Mouse (Mus musculus): Measurements from ENCODE around the gene Zfp865. TPM values are rescaled to one million over a fixed set of nuclear protein-coding genes. Genes with fewer than 3 reads are reported as not detected.
A peak's percentile ranks its signal among the peaks of the same experiment; 100 is the strongest.

The Zfp865 gene
- polyA plus RNA-seq, 1 experiment from 2014 or later, result 4.4 TPM

DNA sequence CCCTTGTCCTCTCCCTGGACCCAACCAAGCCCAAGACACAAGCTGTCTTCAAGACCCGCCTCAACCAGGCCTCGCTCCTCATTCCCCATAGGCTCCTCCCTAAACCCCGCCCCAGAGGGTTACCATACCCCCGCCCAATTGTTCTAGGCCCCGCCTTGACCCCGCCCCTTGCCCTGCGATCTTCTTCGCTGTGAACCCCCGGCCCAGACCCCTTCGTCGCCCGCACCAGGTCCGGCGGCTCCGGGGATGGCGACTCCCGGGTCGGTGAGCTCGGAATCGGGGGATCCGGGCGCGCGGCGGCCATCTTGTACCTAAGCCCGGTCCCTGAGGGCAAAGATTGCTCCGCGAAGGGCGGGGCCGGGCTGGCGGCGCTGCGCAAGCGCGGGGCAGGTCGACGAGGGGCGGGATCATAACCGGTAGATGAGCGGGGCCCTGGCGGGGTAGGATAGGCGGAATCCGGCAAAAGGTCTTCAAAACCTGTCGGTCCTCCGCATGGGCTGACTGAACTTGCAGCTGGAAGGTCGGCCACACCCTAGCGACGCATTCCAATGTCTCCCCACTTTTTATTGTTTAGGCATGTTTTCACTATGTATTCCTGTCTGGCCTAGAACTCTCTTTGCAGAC lies 18.0 kb downstream of the Zfp865 start, which contains the start of gene Zfp784:
Gene Zfp784 (minus strand): TSS at position 338 of the 624 bp plus-strand sequence.
- WGBS, result under 1% methylated on average over 48 of the region's 48 CpGs
- no peaks in the 10 kb centered on the region for H3K27me3 ChIP-seq (ENCODE audit: control insufficient read depth, insufficient read depth, low read length)
- H3K27ac ChIP-seq (replicated peaks in 1 of 2; ENCODE audit: control insufficient read depth in 1 of 2, insufficient read depth in 1 of 2, low read depth in 2 of 2, low read length in 2 of 2), result peak within 1 kb of the TSS; percentile 86 to 94
- H3K4me1 ChIP-seq (ENCODE audit: control insufficient read depth in 2 of 2, insufficient read depth in 2 of 2, low read length in 2 of 2), result peaks cover 2 to 11% of the 10 kb centered on the region in 2 experiments; a peak in 3 of 4 replicates
- peak within 1 kb of the TSS; percentile 66 to 75 for H3K4me3 ChIP-seq (ENCODE audit: control insufficient read depth in 1 of 2, insufficient read depth in 1 of 2, low read depth in 1 of 2, low read length in 2 of 2)
- peak within 1 kb of the TSS; percentile 65 for H3K4me2 ChIP-seq (ENCODE audit: low read length)
- peak within 1 kb of the TSS; percentile 76 for H3K9ac ChIP-seq (ENCODE audit: low read length)
- H3K9me3 ChIP-seq (ENCODE audit: control insufficient read depth, low read length), result no peaks in the 10 kb centered on the region
- ATAC-seq (ENCODE audit: insufficient number of reproducible peaks, insufficient read depth, low FRiP score, low read depth), result peak; percentile 92
- peaks cover 34% of the 10 kb centered on the region for H3K36me3 ChIP-seq (ENCODE audit: control insufficient read depth, insufficient read depth, low read length)

DNA sequence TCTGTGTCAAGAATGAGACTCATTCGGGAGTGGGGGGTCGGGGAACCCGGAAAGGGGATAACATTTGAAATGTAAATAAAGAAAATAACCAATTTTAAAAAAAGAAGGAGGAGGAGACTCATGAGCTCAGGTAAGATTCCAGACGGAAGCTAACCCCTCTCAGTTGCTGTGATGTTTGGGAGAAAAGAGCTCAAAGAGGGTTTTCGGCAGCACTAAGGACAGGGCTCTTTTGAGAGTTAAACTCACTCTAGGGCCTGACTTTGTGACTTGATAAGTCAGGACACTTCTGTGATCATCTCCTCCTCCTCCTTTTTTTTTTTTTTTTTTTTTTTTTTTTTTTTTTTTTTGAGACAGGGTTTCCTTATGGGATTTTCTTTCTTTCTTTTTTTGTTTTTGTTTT lies 18.8 kb downstream of the Zfp865 start:
- Histone ChIP-seq H3K9me3 (ENCODE audit: control insufficient read depth, low read length) (no peaks in the 10 kb centered on the region), H3K4me1 (ENCODE audit: control insufficient read depth in 2 of 2, insufficient read depth in 2 of 2, low read length in 2 of 2) (peaks cover 2 to 11% of the 10 kb centered on the region in 2 experiments; a peak in 3 of 4 replicates), H3K27ac (replicated peaks in 1 of 2; ENCODE audit: control insufficient read depth in 1 of 2, insufficient read depth in 1 of 2, low read depth in 2 of 2, low read length in 2 of 2) (peak overlapping the region in 1 of 2 experiments; percentile 94; a peak in 1 of 4 replicates), H3K4me2 (ENCODE audit: low read length) (peak overlapping the region; percentile 65), H3K27me3 (ENCODE audit: control insufficient read depth, insufficient read depth, low read length) (no peaks in the 10 kb centered on the region), H3K4me3 (ENCODE audit: control insufficient read depth in 1 of 2, insufficient read depth in 1 of 2, low read depth in 1 of 2, low read length in 2 of 2) (peak overlapping the region; percentile 66 to 75; a peak in 3 of 4 replicates), H3K36me3 (ENCODE audit: control insufficient read depth, insufficient read depth, low read length) (peaks cover 27% of the 10 kb centered on the region), H3K9ac (ENCODE audit: low read length) (peak overlapping the region; percentile 76)
- no peak for ATAC-seq (ENCODE audit: insufficient number of reproducible peaks, insufficient read depth, low FRiP score, low read depth)
- WGBS, result 30% methylated on average over 5 of the region's 5 CpGs

DNA sequence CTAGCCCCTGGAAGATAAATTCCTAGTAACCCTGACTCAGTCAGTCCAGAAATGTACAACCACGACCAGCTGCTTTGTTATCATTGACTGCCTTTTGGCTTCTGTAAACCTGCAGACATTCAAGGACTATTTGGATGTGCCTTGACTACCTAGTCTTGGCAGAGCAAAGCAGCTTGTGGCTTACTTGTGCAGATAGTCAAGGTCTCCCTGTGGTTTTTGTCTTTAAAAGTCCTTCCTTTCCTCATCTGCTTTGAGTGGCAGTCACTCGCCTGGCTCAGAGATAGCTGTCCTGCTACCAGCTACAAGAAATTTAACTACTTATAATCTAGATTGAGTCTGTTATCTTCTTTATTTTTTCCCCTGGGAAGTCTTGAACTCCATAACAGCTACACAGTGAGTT lies 24.8 kb downstream of the Zfp865 start:
- Histone ChIP-seq H3K27ac (replicated peaks in 1 of 2; ENCODE audit: control insufficient read depth in 1 of 2, insufficient read depth in 1 of 2, low read depth in 2 of 2, low read length in 2 of 2) (no peak overlapping the region), H3K4me1 (ENCODE audit: control insufficient read depth in 2 of 2, insufficient read depth in 2 of 2, low read length in 2 of 2) (no peaks in the 10 kb centered on the region), H3K9me3 (ENCODE audit: control insufficient read depth, low read length) (no peaks in the 10 kb centered on the region), H3K9ac (ENCODE audit: low read length) (no peak overlapping the region), H3K4me2 (ENCODE audit: low read length) (no peak overlapping the region), H3K27me3 (ENCODE audit: control insufficient read depth, insufficient read depth, low read length) (no peaks in the 10 kb centered on the region), H3K36me3 (ENCODE audit: control insufficient read depth, insufficient read depth, low read length) (peaks cover 4% of the 10 kb centered on the region; the same call in 1 of the 2 replicates), H3K4me3 (ENCODE audit: control insufficient read depth in 1 of 2, insufficient read depth in 1 of 2, low read depth in 1 of 2, low read length in 2 of 2) (no peak overlapping the region)
- ATAC-seq (ENCODE audit: insufficient number of reproducible peaks, insufficient read depth, low FRiP score, low read depth), result no peak
- 51% methylated on average over 2 of the region's 2 CpGs for WGBS

DNA sequence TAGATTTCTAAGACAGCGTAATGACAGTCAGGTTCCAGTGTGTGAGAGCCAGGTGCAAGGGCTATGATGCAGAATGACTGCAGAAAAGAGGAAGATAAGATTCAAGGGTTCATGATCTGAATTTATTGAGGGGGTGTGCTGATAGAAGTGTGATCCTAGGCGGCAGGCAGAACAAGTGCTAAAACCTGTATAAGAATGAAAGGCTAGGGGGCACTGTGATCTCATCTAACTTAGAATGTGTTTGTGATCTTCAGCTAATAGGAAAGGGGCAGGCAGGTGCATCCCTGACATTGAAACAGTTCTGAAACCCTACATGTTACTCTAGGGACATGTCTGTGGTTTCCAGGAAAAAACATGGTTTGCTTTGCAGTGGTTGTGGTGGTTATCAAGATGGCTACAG lies 25.9 kb downstream of the Zfp865 start:
- H3K9ac ChIP-seq (ENCODE audit: low read length), result no peak overlapping the region
- no peak overlapping the region for H3K4me3 ChIP-seq (ENCODE audit: control insufficient read depth in 1 of 2, insufficient read depth in 1 of 2, low read depth in 1 of 2, low read length in 2 of 2)
- no peak overlapping the region for H3K27ac ChIP-seq (replicated peaks in 1 of 2; ENCODE audit: control insufficient read depth in 1 of 2, insufficient read depth in 1 of 2, low read depth in 2 of 2, low read length in 2 of 2)
- peaks cover 4% of the 10 kb centered on the region; the same call in 1 of the 2 replicates for H3K36me3 ChIP-seq (ENCODE audit: control insufficient read depth, insufficient read depth, low read length)
- no peak for ATAC-seq (ENCODE audit: insufficient number of reproducible peaks, insufficient read depth, low FRiP score, low read depth)
- H3K4me1 ChIP-seq (ENCODE audit: control insufficient read depth in 2 of 2, insufficient read depth in 2 of 2, low read length in 2 of 2), result peaks cover 3 to 7% of the 10 kb centered on the region in 2 experiments; a peak in 3 of 4 replicates
- no peak overlapping the region for H3K4me2 ChIP-seq (ENCODE audit: low read length)
- no peaks in the 10 kb centered on the region for H3K27me3 ChIP-seq (ENCODE audit: control insufficient read depth, insufficient read depth, low read length)
- no peaks in the 10 kb centered on the region for H3K9me3 ChIP-seq (ENCODE audit: control insufficient read depth, low read length)
- 64% methylated on average over 2 of the region's 2 CpGs for WGBS

DNA sequence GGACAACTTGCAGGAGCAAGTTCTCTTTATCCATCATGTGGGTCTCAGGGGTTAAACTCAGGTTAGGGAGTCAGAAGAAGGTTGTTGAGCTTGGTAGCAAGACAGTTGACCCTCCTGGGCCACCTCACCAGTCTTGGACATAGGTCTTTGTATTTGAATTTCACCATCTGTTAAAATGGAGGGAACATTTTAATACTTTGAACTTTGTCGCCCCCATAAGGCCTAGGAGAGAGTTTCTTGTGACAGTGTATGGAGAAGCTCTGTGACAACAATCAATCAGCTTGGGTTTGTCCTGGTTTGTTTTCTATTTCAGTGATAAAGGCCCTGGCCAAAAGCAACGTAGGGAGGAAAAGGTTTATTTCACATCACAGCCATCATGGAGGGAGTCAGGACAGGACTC lies 27.1 kb downstream of the Zfp865 start:
- Histone ChIP-seq H3K27ac (replicated peaks in 1 of 2; ENCODE audit: control insufficient read depth in 1 of 2, insufficient read depth in 1 of 2, low read depth in 2 of 2, low read length in 2 of 2) (no peak overlapping the region), H3K27me3 (ENCODE audit: control insufficient read depth, insufficient read depth, low read length) (peaks cover 6% of the 10 kb centered on the region), H3K9ac (ENCODE audit: low read length) (no peak overlapping the region), H3K36me3 (ENCODE audit: control insufficient read depth, insufficient read depth, low read length) (no peaks in the 10 kb centered on the region), H3K4me2 (ENCODE audit: low read length) (no peak overlapping the region), H3K4me1 (ENCODE audit: control insufficient read depth in 2 of 2, insufficient read depth in 2 of 2, low read length in 2 of 2) (peaks cover 4 to 13% of the 10 kb centered on the region in 2 experiments), H3K9me3 (ENCODE audit: control insufficient read depth, low read length) (no peaks in the 10 kb centered on the region), H3K4me3 (ENCODE audit: control insufficient read depth in 1 of 2, insufficient read depth in 1 of 2, low read depth in 1 of 2, low read length in 2 of 2) (no peak overlapping the region)
- no peak for ATAC-seq (ENCODE audit: insufficient number of reproducible peaks, insufficient read depth, low FRiP score, low read depth)
- WGBS, result 15% methylated on average over 2 of the region's 2 CpGs

DNA sequence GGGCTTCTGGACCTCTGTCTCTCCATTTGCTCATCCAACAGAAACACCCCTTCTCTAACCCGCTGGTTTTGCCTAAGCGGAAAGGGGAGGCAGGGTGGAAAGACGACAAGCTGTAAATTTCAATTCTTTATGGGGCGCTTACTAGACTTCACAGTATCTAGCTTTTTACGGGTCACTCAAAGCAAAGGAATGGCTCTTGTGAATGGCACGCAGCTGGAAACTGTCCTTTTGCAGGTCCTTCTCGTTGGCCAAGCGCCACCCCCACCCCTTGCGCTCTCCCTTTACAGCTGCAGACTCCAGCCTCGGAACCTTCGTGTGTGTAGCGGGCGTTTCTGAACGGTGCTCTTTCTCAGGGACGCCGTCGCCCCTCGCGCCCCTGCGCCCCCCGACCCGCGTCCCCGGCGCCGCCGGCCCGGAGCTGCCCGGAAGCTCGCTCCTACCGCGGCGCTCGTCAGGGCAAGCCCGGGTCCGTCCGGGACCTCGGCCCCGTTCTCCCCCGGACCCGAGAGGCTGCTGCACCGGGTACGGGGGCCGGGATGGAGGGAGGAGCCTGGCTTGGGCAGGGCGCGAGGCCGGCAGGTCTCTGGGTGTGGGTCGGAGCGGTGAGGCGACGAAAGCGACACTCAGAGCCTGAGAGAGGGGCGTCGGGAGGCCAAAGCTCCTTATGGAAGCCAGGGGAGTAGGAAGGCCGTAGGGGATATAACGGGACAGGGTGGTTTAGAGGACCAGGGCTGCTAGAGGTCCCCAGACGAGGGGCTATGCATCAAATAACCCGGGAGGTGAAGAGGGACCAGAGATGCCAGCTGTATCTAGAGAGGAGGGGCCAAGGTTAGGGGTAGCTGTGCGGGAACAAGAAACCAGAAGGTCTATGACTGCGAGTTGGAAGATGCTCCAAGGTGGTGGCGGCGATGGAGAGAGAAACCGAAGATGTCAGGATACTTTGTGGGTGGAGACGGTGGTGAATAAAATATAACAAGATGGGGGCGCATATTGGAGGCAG lies 31.3 kb downstream of the Zfp865 start, which contains the start of gene Zfp580:
Gene Zfp580 (plus strand): TSS at position 346 of the 1,000 bp plus-strand sequence.
- Histone ChIP-seq H3K27me3 (ENCODE audit: control insufficient read depth, insufficient read depth, low read length) (peaks cover 48% of the 10 kb centered on the region), H3K4me1 (ENCODE audit: control insufficient read depth in 2 of 2, insufficient read depth in 2 of 2, low read length in 2 of 2) (peaks cover 9 to 32% of the 10 kb centered on the region in 2 experiments), H3K4me3 (ENCODE audit: control insufficient read depth in 1 of 2, insufficient read depth in 1 of 2, low read depth in 1 of 2, low read length in 2 of 2) (peak within 1 kb of the TSS; percentile 67 to 77), H3K9ac (ENCODE audit: low read length) (peak within 1 kb of the TSS; percentile 86), H3K4me2 (ENCODE audit: low read length) (peak within 1 kb of the TSS; percentile 94), H3K9me3 (ENCODE audit: control insufficient read depth, low read length) (no peaks in the 10 kb centered on the region), H3K27ac (replicated peaks in 1 of 2; ENCODE audit: control insufficient read depth in 1 of 2, insufficient read depth in 1 of 2, low read depth in 2 of 2, low read length in 2 of 2) (peak within 1 kb of the TSS in 1 of 2 experiments; percentile 55; a peak in 2 of 4 replicates), H3K36me3 (ENCODE audit: control insufficient read depth, insufficient read depth, low read length) (no peaks in the 10 kb centered on the region)
- peak; percentile 78 for ATAC-seq (ENCODE audit: insufficient number of reproducible peaks, insufficient read depth, low FRiP score, low read depth)
- WGBS, result 2% methylated on average over 65 of the region's 65 CpGs

DNA sequence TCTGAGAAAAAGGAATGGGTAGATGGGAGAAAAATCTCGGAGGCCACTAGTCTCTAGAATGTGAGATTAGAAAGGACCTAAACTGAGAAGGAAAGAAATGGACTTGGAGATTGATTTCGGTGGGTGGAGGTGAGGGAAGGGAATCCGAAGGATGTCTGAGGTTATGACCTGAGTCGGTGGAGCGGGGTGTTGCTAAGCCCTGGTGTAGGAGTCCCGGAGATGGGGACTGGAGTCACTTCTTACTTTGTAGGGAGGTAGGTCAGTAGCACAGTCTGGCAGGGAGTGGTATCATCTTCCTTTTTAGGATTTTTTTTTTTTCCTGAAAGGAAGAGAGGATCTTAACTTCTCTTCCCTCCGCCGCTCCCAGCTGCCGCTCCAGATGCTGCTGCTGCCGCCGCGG lies 32.3 kb downstream of the Zfp865 start:
- H3K36me3 ChIP-seq (ENCODE audit: control insufficient read depth, insufficient read depth, low read length), result no peaks in the 10 kb centered on the region
- H3K27ac ChIP-seq (replicated peaks in 1 of 2; ENCODE audit: control insufficient read depth in 1 of 2, insufficient read depth in 1 of 2, low read depth in 2 of 2, low read length in 2 of 2), result no peak overlapping the region
- peaks cover 57% of the 10 kb centered on the region for H3K27me3 ChIP-seq (ENCODE audit: control insufficient read depth, insufficient read depth, low read length)
- H3K4me1 ChIP-seq (ENCODE audit: control insufficient read depth in 2 of 2, insufficient read depth in 2 of 2, low read length in 2 of 2), result peaks cover 10 to 38% of the 10 kb centered on the region in 2 experiments
- peak overlapping the region; percentile 57 for H3K9ac ChIP-seq (ENCODE audit: low read length)
- ATAC-seq (ENCODE audit: insufficient number of reproducible peaks, insufficient read depth, low FRiP score, low read depth), result no peak
- WGBS, result 4% methylated on average over 11 of the region's 12 CpGs
- H3K9me3 ChIP-seq (ENCODE audit: control insufficient read depth, low read length), result no peaks in the 10 kb centered on the region
- peak overlapping the region; percentile 21 to 77 for H3K4me3 ChIP-seq (ENCODE audit: control insufficient read depth in 1 of 2, insufficient read depth in 1 of 2, low read depth in 1 of 2, low read length in 2 of 2)
- peak overlapping the region; percentile 94 for H3K4me2 ChIP-seq (ENCODE audit: low read length)

Measured in heart, embryonic 14.5 days (tissue).